Mouse (Mus musculus) embryonic facial prominence, embryonic 10.5 days (tissue): ENCODE data around the gene Tsacc. TPM values are rescaled to one million over a fixed set of nuclear protein-coding genes. Genes with fewer than 3 reads are reported as not detected.
"Not testable (repeated sequence)": the region's sequence is repeated elsewhere in the genome, so short reads cannot be mapped to it uniquely, and the experiment has no call there.

ENCODE experiments used
- DNase-seq: peaks from one replicate; pipeline ENCODE4 v3.0.0-alpha.2; 2017; ENCODE audit warnings: low spot score
- H3K27ac ChIP-seq: fragments of 300-500 bp; sonication (generic); replicated peaks from 2 replicates; pipeline ENCODE4 v1.5.1; 2016; ENCODE audit warnings: mild to moderate bottlenecking
- H3K27me3 ChIP-seq: fragments of 300-500 bp; sonication (generic); replicated peaks from 2 replicates; pipeline ENCODE4 v1.6.1; 2016; ENCODE audit warnings: low read depth, mild to moderate bottlenecking; ENCODE audit not compliant: poor library complexity, severe bottlenecking
- H3K36me3 ChIP-seq: fragments of 300-500 bp; sonication (generic); replicated peaks from 2 replicates; pipeline ENCODE4 v1.6.1; 2016; ENCODE audit warnings: mild to moderate bottlenecking, moderate library complexity
- H3K4me1 ChIP-seq: fragments of 300-500 bp; sonication (generic); 2 replicates; pipeline ENCODE4 v1.6.1; 2016
- H3K4me3 ChIP-seq: fragments of 300-500 bp; sonication (generic); 2 replicates; pipeline ENCODE4 v1.5.1; 2016; ENCODE audit warnings: mild to moderate bottlenecking, moderate library complexity
- H3K9me3 ChIP-seq: fragments of 300-500 bp; sonication (generic); 2 replicates; pipeline ENCODE4 v1.6.1; 2016; ENCODE audit warnings: mild to moderate bottlenecking
- WGBS: fragments of 180-500 bp; shearing (Covaris S2); methylation state at CpG from one replicate; pipeline ENCODE4 v1.1.7; 2016; 5-methylcytosine and 5-hydroxymethylcytosine counted together
- polyA plus RNA-seq: library from polyadenylated mRNA; unstranded; fragments of >200 nt; fragmentation: Nextera tagmentation; extraction: Ambion mirVana; gene quantifications from 2 replicates; pipeline ENCODE4 v1.2.1, GENCODE M21; 2016

Tsacc gene
- polyA plus RNA-seq, 1 experiment from 2014 or later = 12.6 TPM

DNA sequence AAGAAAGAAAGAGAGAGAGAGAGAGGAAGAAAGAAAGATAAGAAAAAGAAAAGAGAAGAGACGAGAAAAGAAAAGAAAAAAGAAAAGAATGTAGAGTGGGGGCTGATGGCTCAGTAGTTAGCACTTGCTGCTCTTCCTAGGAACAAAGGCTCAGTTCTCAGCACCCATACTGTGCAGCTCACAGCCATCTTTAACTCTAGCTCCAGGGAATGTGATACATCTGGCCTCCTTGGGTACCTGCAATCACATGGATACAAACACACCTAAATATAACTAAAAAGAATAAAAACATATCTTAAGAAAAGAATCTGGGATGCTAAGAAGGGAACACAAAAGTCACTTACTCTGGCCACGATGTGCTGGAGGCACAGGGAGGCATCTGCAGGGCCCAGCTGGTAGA lies 20.7 kb downstream of the Tsacc start:
- no peak overlapping the region for H3K4me3 ChIP-seq
- no peaks in the 10 kb centered on the region for H3K27me3 ChIP-seq
- no peaks in the 10 kb centered on the region for H3K36me3 ChIP-seq
- DNase-seq = no peak
- H3K27ac ChIP-seq = no peak overlapping the region
- H3K9me3 ChIP-seq = no peaks in the 10 kb centered on the region
- WGBS = 82% methylated on average over 2 of the region's 2 CpGs
- H3K4me1 ChIP-seq = no peaks in the 10 kb centered on the region

DNA sequence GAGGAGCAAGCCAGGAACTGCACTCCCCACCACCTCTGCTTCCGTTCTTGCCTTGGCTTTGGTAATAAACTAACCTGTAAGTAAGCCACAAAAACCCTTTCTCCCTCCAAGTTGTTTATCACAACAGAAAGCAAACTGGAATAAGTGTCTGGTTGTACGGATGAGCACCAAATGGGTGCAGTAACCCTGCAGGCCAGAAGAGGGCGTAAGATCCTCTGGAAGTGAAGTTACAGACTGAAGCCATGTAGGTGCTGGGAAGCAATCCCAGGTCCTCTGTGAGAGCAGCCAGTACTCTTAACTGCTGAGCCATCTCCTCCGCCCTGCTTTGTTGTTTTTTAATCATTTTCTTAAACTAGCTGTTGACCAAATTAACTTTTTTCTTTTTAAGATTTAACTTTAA lies 22.8 kb downstream of the Tsacc start:
- DNase-seq = no peak
- Histone ChIP-seq H3K4me1 (no peaks in the 10 kb centered on the region), H3K4me3 (no peak overlapping the region), H3K9me3 (no peaks in the 10 kb centered on the region), H3K27ac (no peak overlapping the region), H3K27me3 (no peaks in the 10 kb centered on the region), H3K36me3 (no peaks in the 10 kb centered on the region)
- 92% methylated on average over 4 of the region's 4 CpGs for WGBS

DNA sequence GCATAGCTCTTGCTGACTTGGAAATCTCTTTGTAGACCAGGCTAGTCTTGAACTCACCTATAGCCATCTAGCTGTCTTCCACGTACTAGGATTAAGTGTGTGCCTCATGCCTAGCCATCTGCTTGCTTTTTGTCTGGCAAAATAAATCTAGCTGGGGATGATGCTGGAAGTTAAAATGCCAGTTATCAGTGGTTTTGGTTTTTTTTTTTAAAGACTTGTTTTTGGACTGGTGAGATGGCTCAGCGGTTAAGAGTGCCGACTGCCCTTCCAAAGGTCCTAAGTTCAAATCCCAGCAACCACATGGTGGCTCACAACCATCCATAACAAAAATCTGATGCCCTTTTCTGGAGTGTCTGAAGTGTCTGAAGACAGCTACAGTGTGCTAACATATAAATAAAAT lies 24.9 kb downstream of the Tsacc start:
- WGBS = 94% methylated on average over 3 of the region's 3 CpGs
- H3K36me3 ChIP-seq = no peaks in the 10 kb centered on the region

DNA sequence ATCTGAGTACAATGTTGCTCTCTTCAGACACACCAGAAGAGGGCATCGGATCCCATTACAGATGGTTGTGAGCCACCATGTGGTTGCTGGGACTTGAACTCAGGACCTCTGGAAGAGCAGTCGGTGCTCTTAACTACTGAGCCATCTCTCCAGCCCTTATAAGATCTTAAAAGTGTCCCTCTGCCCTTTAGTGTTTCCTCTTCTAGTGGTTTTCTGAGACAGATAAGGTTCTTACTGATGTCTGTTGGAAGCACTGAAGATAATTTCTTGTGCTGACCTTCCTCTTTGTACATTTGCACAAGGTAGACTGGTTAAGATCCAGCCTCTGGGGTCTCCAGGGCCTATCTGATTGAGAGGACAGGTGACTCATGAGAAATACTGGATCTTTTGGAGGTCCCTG lies 25.5 kb downstream of the Tsacc start:
- H3K4me1 ChIP-seq, H3K27ac ChIP-seq, H3K9me3 ChIP-seq, H3K4me3 ChIP-seq, H3K36me3 ChIP-seq, H3K27me3 ChIP-seq, DNase-seq: not testable (repeated sequence)
- 93% methylated on average over 2 of the region's 2 CpGs for WGBS

More for the DNA sequence above, 24.9 kb downstream of the Tsacc start:
- no peak for DNase-seq
- no peaks in the 10 kb centered on the region for H3K4me1 ChIP-seq
- no peak overlapping the region for H3K27ac ChIP-seq
- H3K27me3 ChIP-seq = no peaks in the 10 kb centered on the region
- H3K9me3 ChIP-seq = no peaks in the 10 kb centered on the region
- no peak overlapping the region for H3K4me3 ChIP-seq

DNA sequence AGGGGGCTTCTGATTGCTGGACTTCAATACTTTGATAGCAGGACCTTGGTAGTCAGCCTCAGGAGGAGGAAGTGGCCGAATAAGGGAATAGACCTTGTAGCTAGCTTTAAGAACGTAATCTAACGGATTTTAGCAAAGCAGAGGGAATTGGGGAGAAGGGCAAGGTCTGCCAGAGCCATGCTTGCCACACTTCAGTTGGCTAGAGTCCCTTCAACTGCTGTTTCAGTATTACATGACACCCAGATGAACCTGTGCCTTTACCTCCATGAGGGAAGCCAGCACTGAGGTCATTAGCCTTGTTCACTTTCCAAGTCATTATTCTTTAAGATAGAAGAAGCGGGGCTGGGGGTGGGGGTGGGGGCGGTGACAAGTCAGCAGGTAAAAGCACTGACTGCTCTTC lies 27.8 kb downstream of the Tsacc start:
- 87% methylated on average over 5 of the region's 5 CpGs for WGBS
- DNase-seq = no peak
- Histone ChIP-seq H3K4me1 (no peaks in the 10 kb centered on the region), H3K27ac (no peak overlapping the region), H3K4me3 (no peak overlapping the region), H3K9me3 (no peaks in the 10 kb centered on the region), H3K36me3 (no peaks in the 10 kb centered on the region), H3K27me3 (no peaks in the 10 kb centered on the region)

DNA sequence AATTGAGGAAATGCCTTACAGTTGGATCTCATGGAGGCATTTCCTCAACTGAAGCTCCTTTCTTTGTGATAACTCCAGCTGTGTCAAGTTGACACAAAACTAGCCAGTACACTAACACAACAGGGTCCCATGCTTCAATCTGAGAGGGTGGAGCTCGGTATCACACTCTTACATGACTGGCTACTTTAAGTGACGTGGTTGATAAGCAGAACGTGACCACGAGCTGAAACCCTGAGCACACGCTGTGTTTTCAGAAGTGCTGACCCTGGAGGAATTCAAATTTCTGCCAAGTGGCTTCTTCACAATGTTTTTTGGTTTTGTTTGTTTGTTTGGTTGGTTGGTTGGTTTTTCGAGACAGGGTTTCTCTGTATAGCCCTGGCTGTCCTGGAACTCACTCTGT lies 28.8 kb downstream of the Tsacc start:
- H3K36me3 ChIP-seq, H3K4me1 ChIP-seq, H3K27me3 ChIP-seq, DNase-seq, H3K27ac ChIP-seq, H3K9me3 ChIP-seq, H3K4me3 ChIP-seq: not testable (repeated sequence)
- WGBS = 84% methylated on average over 6 of the region's 6 CpGs

DNA sequence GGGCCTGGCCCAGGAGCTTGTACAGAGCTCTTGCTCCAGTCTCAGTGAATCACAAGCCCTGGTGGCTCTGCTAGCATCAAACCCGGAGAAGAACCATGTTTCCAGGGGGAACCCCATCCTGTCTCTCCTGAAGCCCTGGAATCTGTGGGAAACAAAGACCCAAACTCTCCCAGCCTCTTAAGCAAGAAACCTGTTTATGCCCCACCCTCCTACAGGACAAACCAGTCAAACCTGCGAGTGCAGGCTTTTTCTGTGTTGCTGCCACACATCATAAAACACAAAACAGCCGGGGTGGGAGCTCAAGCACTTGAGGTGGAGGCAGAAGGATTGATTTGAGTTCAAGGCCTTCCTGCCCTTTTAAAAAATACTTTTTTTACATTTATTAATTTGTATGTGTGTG lies 34.5 kb downstream of the Tsacc start:
- no peaks in the 10 kb centered on the region for H3K36me3 ChIP-seq
- no peak for DNase-seq
- 71% methylated on average over 3 of the region's 3 CpGs for WGBS
- H3K4me3 ChIP-seq = no peak overlapping the region
- no peaks in the 10 kb centered on the region for H3K4me1 ChIP-seq
- H3K27me3 ChIP-seq = peaks cover 12% of the 10 kb centered on the region; the same call in 1 of the 2 replicates
- no peak overlapping the region for H3K27ac ChIP-seq
- no peaks in the 10 kb centered on the region for H3K9me3 ChIP-seq

DNA sequence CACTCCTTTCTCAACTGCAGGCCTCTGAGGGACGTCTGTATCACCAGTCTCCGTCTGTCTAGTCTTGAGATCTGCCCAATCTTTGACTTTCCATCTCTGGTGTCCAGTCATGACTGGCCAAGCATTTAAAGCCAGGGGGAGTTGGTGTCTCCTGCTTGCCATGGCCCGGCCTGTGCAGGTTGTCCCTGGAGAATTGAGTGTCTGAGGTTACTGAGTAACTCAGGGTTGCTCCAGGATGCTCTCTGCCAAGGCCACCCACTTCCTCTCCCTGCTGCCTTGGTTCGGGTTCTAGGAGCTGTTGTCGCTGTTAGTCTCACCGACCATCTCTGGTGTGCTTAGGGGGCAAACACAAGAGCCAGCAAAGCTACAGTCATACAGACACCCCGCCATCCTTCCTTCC lies 40.4 kb downstream of the Tsacc start:
- Histone ChIP-seq H3K4me1 (peaks cover 10% of the 10 kb centered on the region), H3K27me3 (peaks cover 71% of the 10 kb centered on the region), H3K27ac (no peak overlapping the region), H3K36me3 (no peaks in the 10 kb centered on the region), H3K9me3 (no peaks in the 10 kb centered on the region), H3K4me3 (no peak overlapping the region)
- WGBS = 76% methylated on average over 7 of the region's 7 CpGs
- no peak for DNase-seq

DNA sequence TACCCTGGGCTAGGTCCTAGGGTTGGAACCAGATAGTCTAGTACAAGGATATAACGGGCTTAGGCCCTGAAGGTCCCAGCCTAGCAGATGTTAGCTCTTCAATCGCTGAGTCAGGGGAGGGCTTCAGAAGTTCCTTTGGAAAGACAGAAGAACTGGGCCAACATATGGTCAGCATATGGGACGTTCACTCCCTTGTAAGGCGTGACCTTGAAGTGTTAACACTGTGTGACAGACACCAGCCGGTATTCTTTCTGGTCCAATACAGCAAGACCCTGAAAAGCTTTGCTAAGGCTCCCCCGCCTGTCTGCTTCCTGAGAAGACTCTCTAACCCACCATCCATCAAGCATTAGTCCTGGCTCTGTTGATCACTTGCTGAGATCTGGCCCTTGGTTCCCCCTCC lies 40.8 kb downstream of the Tsacc start:
- Histone ChIP-seq H3K4me1 (peaks cover 10% of the 10 kb centered on the region), H3K9me3 (no peaks in the 10 kb centered on the region), H3K36me3 (no peaks in the 10 kb centered on the region), H3K27me3 (peaks cover 71% of the 10 kb centered on the region), H3K27ac (no peak overlapping the region), H3K4me3 (no peak overlapping the region)
- 69% methylated on average over 6 of the region's 6 CpGs for whole genome bisulfite sequencing
- DNase-seq = no peak

DNA sequence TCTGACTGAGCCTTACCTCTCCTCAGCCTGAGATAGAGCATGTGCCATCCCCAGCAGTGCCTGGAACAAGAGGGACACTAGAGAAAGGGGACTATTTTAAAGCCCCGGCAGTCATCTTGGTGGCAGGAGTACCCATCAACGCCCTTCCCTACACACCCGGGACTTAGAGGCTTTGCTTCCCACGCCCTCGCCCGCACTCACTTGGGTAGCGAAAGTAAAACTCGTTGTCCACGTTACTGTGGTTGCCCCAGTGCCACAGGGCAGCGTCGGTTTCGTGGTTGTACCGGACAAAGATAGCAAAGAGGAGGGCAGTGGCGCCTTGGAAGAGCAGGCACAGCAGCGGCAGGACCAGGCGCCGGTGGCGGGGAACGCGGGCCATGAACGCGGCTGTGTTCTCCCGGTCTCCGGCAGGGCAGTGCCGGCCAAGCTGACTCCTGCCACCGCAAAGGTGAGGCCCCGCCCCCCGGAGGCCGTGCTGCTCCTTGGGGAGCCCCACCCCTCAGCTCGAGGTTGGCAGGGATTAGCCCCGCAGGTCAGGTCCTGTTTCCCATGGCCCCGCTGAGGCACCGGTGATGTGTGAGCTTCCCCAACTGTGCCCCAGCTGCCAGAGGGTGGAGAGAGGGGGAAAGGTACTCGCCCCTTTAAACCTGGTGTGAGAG lies 42.4 kb downstream of the Tsacc start, which contains the start of gene Rhbg:
Gene Rhbg, minus strand, starts transcription at position 442 of the 659 bp plus-strand sequence.
- peak within 1 kb of the TSS; percentile 51 for H3K4me3 ChIP-seq
- H3K4me1 ChIP-seq = peaks cover 10% of the 10 kb centered on the region
- 0 out of 2 replicates have a peak within 1 kb of the TSS, but pooled peaks have one; percentile 21 for H3K27ac ChIP-seq
- no peaks in the 10 kb centered on the region for H3K36me3 ChIP-seq
- H3K9me3 ChIP-seq = no peaks in the 10 kb centered on the region
- WGBS = 2% methylated on average over 34 of the region's 34 CpGs
- peak; percentile 53 for DNase-seq
- peaks cover 71% of the 10 kb centered on the region for H3K27me3 ChIP-seq

DNA sequence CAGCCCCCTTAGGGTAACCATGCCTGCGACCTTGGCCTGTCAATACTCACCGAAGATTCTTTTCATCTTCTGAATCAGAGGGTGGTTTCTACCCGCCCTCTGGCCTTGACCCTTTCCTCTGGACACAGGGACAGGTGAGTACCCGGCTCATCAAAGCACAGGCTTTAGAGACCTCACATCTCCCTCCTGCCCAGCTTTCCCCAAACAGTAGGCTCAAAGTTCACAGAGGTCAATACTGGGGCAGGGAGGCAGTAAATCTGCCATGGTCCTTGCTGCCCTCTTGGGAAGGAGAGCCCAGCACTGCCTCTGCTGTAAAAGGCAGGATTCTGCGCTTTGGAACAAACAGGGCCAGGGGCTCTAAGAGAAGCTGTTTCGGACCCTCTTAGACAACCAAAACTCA lies 44.1 kb downstream of the Tsacc start:
- Histone ChIP-seq H3K27ac (no peak overlapping the region), H3K27me3 (peaks cover 74% of the 10 kb centered on the region), H3K36me3 (no peaks in the 10 kb centered on the region), H3K4me1 (peaks cover 18% of the 10 kb centered on the region), H3K4me3 (no peak overlapping the region), H3K9me3 (no peaks in the 10 kb centered on the region)
- no peak for DNase-seq
- 79% methylated on average over 6 of the region's 6 CpGs for WGBS

DNA sequence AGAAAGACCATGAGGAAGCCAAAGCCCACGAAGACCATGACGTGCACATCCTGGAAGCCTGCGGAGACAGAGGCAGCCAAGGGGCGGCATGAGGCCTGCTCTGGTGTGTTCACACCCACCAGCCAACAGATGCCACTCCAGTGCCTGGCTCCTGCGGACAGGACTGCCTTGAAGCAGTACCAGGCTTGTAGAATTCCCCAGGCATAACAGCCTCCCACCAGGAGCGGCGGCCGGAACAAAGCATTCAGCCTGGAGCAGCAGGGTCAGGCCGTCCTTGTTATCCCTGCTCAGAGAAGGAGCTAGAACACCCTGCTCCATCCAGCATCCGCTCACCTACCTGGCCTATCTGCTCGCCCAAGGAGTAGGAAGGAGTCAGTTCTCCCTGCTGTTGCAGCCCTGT lies 48.4 kb downstream of the Tsacc start:
- H3K4me1 ChIP-seq = peaks cover 15% of the 10 kb centered on the region; the same call in 1 of the 2 replicates
- no peaks in the 10 kb centered on the region for H3K36me3 ChIP-seq
- no peak overlapping the region for H3K27ac ChIP-seq
- no peak overlapping the region for H3K4me3 ChIP-seq
- H3K27me3 ChIP-seq = peaks cover 74% of the 10 kb centered on the region
- 71% methylated on average over 11 of the region's 11 CpGs for WGBS
- no peak for DNase-seq
- H3K9me3 ChIP-seq = no peaks in the 10 kb centered on the region

DNA sequence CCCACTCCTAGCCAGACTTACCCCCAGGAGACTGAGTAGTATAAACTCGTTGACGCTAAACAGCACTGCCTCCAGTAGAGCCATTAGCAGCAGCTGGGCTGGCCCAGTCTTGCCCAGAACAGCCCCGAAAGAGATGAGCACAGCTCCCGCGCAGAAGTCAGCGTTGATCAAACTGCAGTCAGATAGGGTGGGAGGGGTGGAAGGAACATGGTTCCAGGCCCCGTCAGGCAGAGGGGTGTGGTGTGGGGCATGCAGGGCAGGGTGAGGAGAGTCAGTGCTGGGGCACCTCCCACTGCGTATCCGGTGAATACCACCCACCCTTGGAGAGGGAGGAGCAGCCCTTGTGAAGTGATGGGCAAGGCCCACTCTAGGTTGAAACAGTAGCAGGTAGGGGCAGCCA lies 49.1 kb downstream of the Tsacc start:
- DNase-seq = no peak
- WGBS = 74% methylated on average over 9 of the region's 9 CpGs
- H3K9me3 ChIP-seq = no peaks in the 10 kb centered on the region
- no peak overlapping the region for H3K4me3 ChIP-seq
- H3K36me3 ChIP-seq = no peaks in the 10 kb centered on the region
- no peak overlapping the region for H3K27ac ChIP-seq
- H3K27me3 ChIP-seq = peaks cover 74% of the 10 kb centered on the region
- H3K4me1 ChIP-seq = peaks cover 21% of the 10 kb centered on the region; the same call in 1 of the 2 replicates
